Mouse (Mus musculus) embryonic facial prominence, embryonic 12.5 days (tissue): ENCODE results near the gene Bnip3. TPM values are rescaled to one million over a fixed set of nuclear protein-coding genes. Genes with fewer than 3 reads are reported as not detected.
A peak's percentile ranks its signal among the peaks of the same experiment; 100 is the strongest.

ENCODE experiments used
- ATAC-seq: fragments of 200-750 bp; cut with Nextera tagmentation; 2 replicates; pipeline ENCODE4 v1.8.0; 2017; ENCODE audit not compliant: insufficient number of reproducible peaks, insufficient read depth, low FRiP score, low TSS enrichment
- H3K27ac ChIP-seq: fragments of 300-500 bp; sonication (generic); 2 replicates; pipeline ENCODE4 v1.5.1; 2016; ENCODE audit warnings: mild to moderate bottlenecking
- H3K27me3 ChIP-seq: fragments of 300-500 bp; sonication (generic); 2 replicates; pipeline ENCODE4 v1.6.1; 2016; ENCODE audit warnings: mild to moderate bottlenecking, moderate library complexity
- H3K36me3 ChIP-seq: fragments of 300-500 bp; sonication (generic); 2 replicates; pipeline ENCODE4 v1.6.1; 2016; ENCODE audit warnings: mild to moderate bottlenecking
- H3K4me1 ChIP-seq: fragments of 300-500 bp; sonication (generic); 2 replicates; pipeline ENCODE4 v1.6.1; 2016
- H3K4me2 ChIP-seq: fragments of 300-500 bp; sonication (generic); replicated peaks from 2 replicates; pipeline ENCODE4 v1.6.1; 2016; ENCODE audit warnings: mild to moderate bottlenecking, moderate library complexity
- H3K4me3 ChIP-seq: fragments of 300-500 bp; sonication (generic); 2 replicates; pipeline ENCODE4 v1.5.1; 2016; ENCODE audit warnings: mild to moderate bottlenecking
- H3K9ac ChIP-seq: fragments of 300-500 bp; sonication (generic); 2 replicates; pipeline ENCODE4 v1.6.1; 2016; ENCODE audit warnings: mild to moderate bottlenecking, moderate library complexity
- H3K9me3 ChIP-seq: fragments of 300-500 bp; sonication (generic); 2 replicates; pipeline ENCODE4 v1.6.1; 2016; ENCODE audit warnings: mild to moderate bottlenecking, moderate library complexity
- WGBS: fragments of 180-500 bp; shearing (Covaris S2); methylation state at CpG from one replicate; pipeline ENCODE4 v1.1.7; 2016; 5-methylcytosine and 5-hydroxymethylcytosine counted together
- polyA plus RNA-seq: library from polyadenylated mRNA; unstranded; fragments of >200 nt; fragmentation: Nextera tagmentation; extraction: Ambion mirVana; gene quantifications from 2 replicates; pipeline ENCODE4 v1.2.1, GENCODE M21; 2016

The Bnip3 gene
- 84.2 and 91.0 TPM in 2 replicates for polyA plus RNA-seq

- Histone ChIP-seq H3K4me1 (peaks cover 26% of the 10 kb centered on the region), H3K9ac (peak within 1 kb of the TSS; percentile 81), H3K9me3 (no peaks in the 10 kb centered on the region), H3K4me3 (peak within 1 kb of the TSS; percentile 86), H3K27me3 (no peaks in the 10 kb centered on the region), H3K4me2 (peak within 1 kb of the TSS; percentile 69), H3K36me3 (no peaks in the 10 kb centered on the region), H3K27ac (peak within 1 kb of the TSS; percentile 77)
- peak; percentile 90 for ATAC-seq
- under 1% methylated on average over 63 of the region's 66 CpGs for WGBS
These were observed at the start of gene Bnip3 for GRCm38 (mm10) chr7:138909277-138910192. Gene Bnip3, minus strand, starts transcription at chr7:138909519.

GRCm38 (mm10) chr7:138957106-138957505, 47.8 kb upstream of the Bnip3 start:
- no peak overlapping the region for H3K4me3 ChIP-seq
- no peak for ATAC-seq
- H3K4me1 ChIP-seq, result no peaks in the 10 kb centered on the region
- WGBS, result 78% methylated on average over 6 of the region's 6 CpGs
- H3K4me2 ChIP-seq, result no peak overlapping the region
- H3K9me3 ChIP-seq, result no peaks in the 10 kb centered on the region
- 0 out of 2 replicates have a peak, but pooled peaks cover 3% of the 10 kb centered on the region for H3K27me3 ChIP-seq
- H3K36me3 ChIP-seq, result no peaks in the 10 kb centered on the region
- no peak overlapping the region for H3K9ac ChIP-seq
- H3K27ac ChIP-seq, result no peak overlapping the region

GRCm38 (mm10) chr7:138955787-138956186, 46.5 kb upstream of the Bnip3 start:
- H3K9ac ChIP-seq, result no peak overlapping the region
- H3K4me3 ChIP-seq, result no peak overlapping the region
- H3K4me1 ChIP-seq, result no peaks in the 10 kb centered on the region
- H3K9me3 ChIP-seq, result no peaks in the 10 kb centered on the region
- no peaks in the 10 kb centered on the region for H3K36me3 ChIP-seq
- 85% methylated on average over 7 of the region's 7 CpGs for WGBS
- no peak for ATAC-seq
- H3K27me3 ChIP-seq, result 0 out of 2 replicates have a peak, but pooled peaks cover 3% of the 10 kb centered on the region
- H3K4me2 ChIP-seq, result no peak overlapping the region
- H3K27ac ChIP-seq, result no peak overlapping the region

GRCm38 (mm10) chr7:138948309-138948708, 39.0 kb upstream of the Bnip3 start:
- peaks cover 23% of the 10 kb centered on the region for H3K27me3 ChIP-seq
- no peak overlapping the region for H3K27ac ChIP-seq
- no peak overlapping the region for H3K9ac ChIP-seq
- H3K4me3 ChIP-seq, result no peak overlapping the region
- no peaks in the 10 kb centered on the region for H3K4me1 ChIP-seq
- H3K9me3 ChIP-seq, result no peaks in the 10 kb centered on the region
- 69% methylated on average over 8 of the region's 8 CpGs for WGBS
- no peak for ATAC-seq
- H3K4me2 ChIP-seq, result no peak overlapping the region
- H3K36me3 ChIP-seq, result no peaks in the 10 kb centered on the region

- H3K36me3 ChIP-seq, result no peaks in the 10 kb centered on the region
- H3K9ac ChIP-seq, result no peak overlapping the region
- peaks cover 29% of the 10 kb centered on the region for H3K27me3 ChIP-seq
- no peak overlapping the region for H3K4me3 ChIP-seq
- no peak overlapping the region for H3K4me2 ChIP-seq
- WGBS, result 85% methylated on average over 8 of the region's 8 CpGs
- no peak for ATAC-seq
- H3K4me1 ChIP-seq, result no peaks in the 10 kb centered on the region
- no peaks in the 10 kb centered on the region for H3K9me3 ChIP-seq
- H3K27ac ChIP-seq, result no peak overlapping the region
These were observed 38.4 kb upstream of the Bnip3 start for GRCm38 (mm10) chr7:138947741-138948140.

- Histone ChIP-seq H3K4me3 (no peak overlapping the region), H3K27me3 (peaks cover 49% of the 10 kb centered on the region), H3K9ac (no peak overlapping the region), H3K9me3 (no peaks in the 10 kb centered on the region), H3K4me2 (no peak overlapping the region), H3K36me3 (no peaks in the 10 kb centered on the region), H3K4me1 (peaks cover 6% of the 10 kb centered on the region), H3K27ac (no peak overlapping the region)
- WGBS, result 47% methylated on average over 3 of the region's 3 CpGs
- no peak for ATAC-seq
These were observed 36.3 kb upstream of the Bnip3 start for GRCm38 (mm10) chr7:138945668-138946067.

- Histone ChIP-seq H3K27ac (no peak overlapping the region), H3K9me3 (no peaks in the 10 kb centered on the region), H3K4me2 (no peak overlapping the region), H3K9ac (no peak overlapping the region), H3K27me3 (peaks cover 80% of the 10 kb centered on the region), H3K36me3 (no peaks in the 10 kb centered on the region), H3K4me1 (peaks cover 11% of the 10 kb centered on the region), H3K4me3 (no peak overlapping the region)
- ATAC-seq, result no peak
- 76% methylated on average over 1 of the region's 1 CpGs for WGBS
These were observed 33.0 kb upstream of the Bnip3 start for GRCm38 (mm10) chr7:138942301-138942700.

GRCm38 (mm10) chr7:138941571-138941970, 32.3 kb upstream of the Bnip3 start:
- WGBS, result 27% methylated on average over 5 of the region's 5 CpGs
- no peak for ATAC-seq
- no peak overlapping the region for H3K27ac ChIP-seq
- H3K4me3 ChIP-seq, result no peak overlapping the region; the same call in 1 of the 2 replicates
- H3K9ac ChIP-seq, result no peak overlapping the region
- peak overlapping the region; percentile 78 for H3K4me2 ChIP-seq
- H3K27me3 ChIP-seq, result peaks cover 80% of the 10 kb centered on the region
- H3K4me1 ChIP-seq, result peaks cover 11% of the 10 kb centered on the region
- no peaks in the 10 kb centered on the region for H3K36me3 ChIP-seq
- no peaks in the 10 kb centered on the region for H3K9me3 ChIP-seq

- peak within 1 kb of the TSS; percentile 78 for H3K4me2 ChIP-seq
- WGBS, result under 1% methylated on average over 78 of the region's 78 CpGs
- peaks cover 11% of the 10 kb centered on the region for H3K4me1 ChIP-seq
- no peaks in the 10 kb centered on the region for H3K36me3 ChIP-seq
- peak within 1 kb of the TSS; percentile 44 for H3K4me3 ChIP-seq
- H3K27me3 ChIP-seq, result peaks cover 78% of the 10 kb centered on the region
- no peak for ATAC-seq
- no peak within 1 kb of the TSS for H3K27ac ChIP-seq
- H3K9me3 ChIP-seq, result no peaks in the 10 kb centered on the region
- H3K9ac ChIP-seq, result peak within 1 kb of the TSS; percentile 15; the same call in 1 of the 2 replicates
These were observed 31.5 kb upstream of the Bnip3 start, which contains the start of gene Jakmip3 for GRCm38 (mm10) chr7:138940612-138941461. Gene Jakmip3, plus strand, starts transcription at chr7:138940730.

GRCm38 (mm10) chr7:138940256-138940611, 30.9 kb upstream of the Bnip3 start:
- peak overlapping the region; percentile 44 for H3K4me3 ChIP-seq
- H3K4me2 ChIP-seq, result peak overlapping the region; percentile 78
- no peaks in the 10 kb centered on the region for H3K36me3 ChIP-seq
- H3K9ac ChIP-seq, result peak overlapping the region; percentile 15; the same call in 1 of the 2 replicates
- H3K4me1 ChIP-seq, result peaks cover 11% of the 10 kb centered on the region
- H3K27ac ChIP-seq, result no peak overlapping the region
- 1% methylated on average over 17 of the region's 17 CpGs for WGBS
- no peak for ATAC-seq
- H3K9me3 ChIP-seq, result no peaks in the 10 kb centered on the region
- peaks cover 74% of the 10 kb centered on the region for H3K27me3 ChIP-seq

- no peaks in the 10 kb centered on the region for H3K36me3 ChIP-seq
- no peak overlapping the region for H3K4me3 ChIP-seq
- 79% methylated on average over 7 of the region's 7 CpGs for WGBS
- no peak for ATAC-seq
- no peak overlapping the region for H3K9ac ChIP-seq
- peaks cover 64% of the 10 kb centered on the region for H3K27me3 ChIP-seq
- H3K4me2 ChIP-seq, result no peak overlapping the region
- peaks cover 11% of the 10 kb centered on the region for H3K4me1 ChIP-seq
- no peaks in the 10 kb centered on the region for H3K9me3 ChIP-seq
- no peak overlapping the region for H3K27ac ChIP-seq
These were observed 29.7 kb upstream of the Bnip3 start for GRCm38 (mm10) chr7:138938991-138939390.
